ENCODE assay signal across 17 mouse cellular contexts in genomic region chr5:112018925-112019324, GRCm38 (mm10).
DNase-seq lines count a peak whose midpoint lies in the region; ATAC-seq and TF ChIP-seq lines count a peak whose summit lies in the region.
"Had no signal": no experiment of that assay in that cellular context is flagged by ENCODE, and none has a peak within 500 bp of the region (broad histone marks: within the 10 kb centered on the region; RNA-seq: fewer than 3 reads in every experiment).

No protein-coding gene starts in this region.

- no peak overlapping the region for H3K4me3 ChIP-seq in heart, adult 2 months
- no peak overlapping the region for H3K4me3 ChIP-seq in heart, embryonic 11.5 days (ENCODE audit: low read depth, low read length)
- no peak overlapping the region for H3K4me3 ChIP-seq in stomach, postnatal 0 days (ENCODE audit: low read depth, low read length)
- H3K4me3 ChIP-seq: forebrain, embryonic 12.5 days; myocyte had no signal

- peaks cover 2% of the 10 kb centered on the region for H3K4me1 ChIP-seq in heart, adult 2 months (ENCODE audit: control insufficient read depth, insufficient read depth, low read length)
- no peaks in the 10 kb centered on the region for H3K4me1 ChIP-seq in heart, embryonic 11.5 days (ENCODE audit: control insufficient read depth, insufficient read depth, low read length)
- no peaks in the 10 kb centered on the region for H3K4me1 ChIP-seq in stomach, postnatal 0 days (replicated peaks; ENCODE audit: control insufficient read depth, insufficient read depth)
- H3K4me1 ChIP-seq: forebrain, embryonic 12.5 days had no signal

- H3K9me3 ChIP-seq in heart, embryonic 11.5 days (replicated peaks; ENCODE audit: control insufficient read depth, low read length): no peaks in the 10 kb centered on the region
- no peaks in the 10 kb centered on the region for H3K9me3 ChIP-seq in stomach, postnatal 0 days (ENCODE audit: control insufficient read depth, low read length)

- TF ChIP-seq EP300 in heart, adult 2 months (IDR thresholded peaks at IDR 0.05; ENCODE audit: insufficient read depth, low read depth, low read length): peak; percentile 73; the same call in 1 of the 2 replicates
- TF ChIP-seq EP300 in stomach, postnatal 0 days (optimal IDR thresholded peaks at IDR 0.05): no peak

- no peaks in the 10 kb centered on the region for H3K36me3 ChIP-seq in heart, adult 2 months (ENCODE audit: control insufficient read depth, insufficient read depth, low read length)
- H3K36me3 ChIP-seq in heart, embryonic 11.5 days (ENCODE audit: control insufficient read depth, insufficient read depth, low read length): no peaks in the 10 kb centered on the region
- H3K36me3 ChIP-seq in stomach, postnatal 0 days (ENCODE audit: control insufficient read depth, insufficient read depth, low read length): no peaks in the 10 kb centered on the region
- H3K36me3 ChIP-seq: forebrain, embryonic 12.5 days had no signal

- H3K79me2 ChIP-seq in heart, adult 2 months (replicated peaks; ENCODE audit: control insufficient read depth, insufficient read depth, low read length): no peaks in the 10 kb centered on the region

- no peak overlapping the region for H3K9ac ChIP-seq in heart, adult 2 months (ENCODE audit: low read depth, low read length)
- H3K9ac ChIP-seq in heart, embryonic 11.5 days (ENCODE audit: low read depth, low read length): no peak overlapping the region
- no peak overlapping the region for H3K9ac ChIP-seq in stomach, postnatal 0 days (ENCODE audit: low read length)
- H3K9ac ChIP-seq: forebrain, embryonic 12.5 days; hindbrain, embryonic 14.5 days; lung, embryonic 14.5 days had no signal

- no peaks in the 10 kb centered on the region for H3K27me3 ChIP-seq in heart, adult 2 months (ENCODE audit: control insufficient read depth, insufficient read depth, low read length)
- H3K27me3 ChIP-seq in heart, embryonic 11.5 days (ENCODE audit: control insufficient read depth, insufficient read depth, low read length): no peaks in the 10 kb centered on the region
- no peaks in the 10 kb centered on the region for H3K27me3 ChIP-seq in stomach, postnatal 0 days (ENCODE audit: control insufficient read depth, insufficient read depth, low read length)

- ATAC-seq in cerebellum, adult (ENCODE audit: insufficient number of reproducible peaks, low FRiP score, low TSS enrichment): no peak
- no peak for ATAC-seq in heart, embryonic 11.5 days (replicated peaks; ENCODE audit: insufficient number of reproducible peaks, low FRiP score, low TSS enrichment)
- no peak for ATAC-seq in megakaryocyte, adult 5-6 weeks (ENCODE audit: poor library complexity, severe bottlenecking)
- no peak for ATAC-seq in stomach, postnatal 0 days (ENCODE audit: low FRiP score, low TSS enrichment)

- no peak overlapping the region for H3K4me2 ChIP-seq in heart, embryonic 11.5 days
- H3K4me2 ChIP-seq in stomach, postnatal 0 days (replicated peaks; ENCODE audit: low read depth): no peak overlapping the region
- H3K4me2 ChIP-seq: forebrain, embryonic 12.5 days; hindbrain, embryonic 14.5 days; lung, embryonic 14.5 days had no signal

- TF ChIP-seq POLR2A in heart, adult 2 months (IDR thresholded peaks at IDR 0.05; ENCODE audit: insufficient read depth, low read depth, low read length): no peak

- peak; percentile 33 to 58 for DNase-seq in cerebellum, postnatal 25 days
- DNase-seq in heart, adult 2 months: peak; percentile 58 to 73
- DNase-seq in 3T3-L1 (ENCODE audit: low read depth, low spot score): peak; percentile 9
- peak; percentile 54 for DNase-seq in heart, adult 8-10 months (ENCODE audit: low spot score)
- DNase-seq in stomach, postnatal 0 days (ENCODE audit: low spot score): no peak
- DNase-seq: adrenal gland, postnatal 25 days; B cell, adult 2 months; kidney, adult 2 months; liver; lung, embryonic 14.5 days; right cerebral cortex, adult 18-20 months had no signal

- intact Hi-C loops in heart, adult 2 months (cut with DNase I): loop anchor here (5.0 kb wide), 2 partner anchors 92 to 402 kb away; no protein-coding TSS in a partner anchor

- WGBS in heart, adult 2 months: 32% methylated on average over 7 of the region's 7 CpGs
- 65% methylated on average over 7 of the region's 7 CpGs for WGBS in heart, embryonic 11.5 days (ENCODE audit: insufficient replicate concordance)
- WGBS in stomach, postnatal 0 days: 51% methylated on average over 7 of the region's 7 CpGs

- peak; percentile 21 for TF ChIP-seq CTCF in heart, adult 2 months (IDR thresholded peaks at IDR 0.05)
- no peak for TF ChIP-seq CTCF in stomach, postnatal 0 days (IDR thresholded peaks at IDR 0.05; ENCODE audit: low read depth)

- peak overlapping the region; percentile 71 for H3K27ac ChIP-seq in heart, adult 2 months
- no peak overlapping the region for H3K27ac ChIP-seq in heart, embryonic 11.5 days (ENCODE audit: low read depth, low read length)
- H3K27ac ChIP-seq in stomach, postnatal 0 days (replicated peaks): no peak overlapping the region
- H3K27ac ChIP-seq: forebrain, embryonic 12.5 days; hindbrain, embryonic 14.5 days had no signal
